Mouse (Mus musculus): ENCODE measurements around the gene Itga3. TPM values are rescaled to one million over a fixed set of nuclear protein-coding genes. Genes with fewer than 3 reads are reported as not detected.
A peak's percentile ranks its signal among the peaks of the same experiment; 100 is the strongest.

The Itga3 gene
- 10 to 100 TPM; 14.3 to 14.6 TPM for total RNA-seq (2021)

DNA sequence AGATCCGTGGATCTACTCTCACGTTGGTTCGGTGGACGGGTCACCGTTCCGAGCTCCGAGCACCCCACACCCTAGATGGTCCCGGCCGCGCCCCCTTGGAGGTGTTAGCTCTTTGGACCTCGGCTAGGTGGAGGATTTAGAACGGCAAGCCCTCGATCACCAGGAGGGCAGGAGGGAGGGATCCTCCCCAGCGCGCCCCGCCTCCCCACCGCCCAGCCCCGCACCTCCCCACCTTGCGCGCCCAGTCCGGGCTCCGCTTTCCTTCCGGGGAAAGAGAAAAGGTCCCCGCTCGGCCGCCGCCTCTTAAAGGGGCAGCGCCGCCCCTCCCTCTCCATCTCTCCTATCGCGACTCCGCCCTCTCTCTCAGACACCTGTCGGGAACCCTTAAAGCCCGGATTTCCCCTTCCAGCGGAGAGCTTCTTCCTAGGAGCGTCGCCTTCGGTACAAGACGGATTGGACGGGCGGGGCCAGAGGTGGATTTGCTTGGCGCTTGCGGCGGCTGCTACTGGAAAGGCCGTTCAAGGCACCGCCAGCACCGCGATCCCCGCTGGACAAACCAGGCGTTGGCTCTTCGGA, at the start of gene Itga3:
Gene Itga3 (minus strand): TSS at position 266 of the 576 bp plus-strand sequence.
- intact Hi-C loops (cut with DNase I) = loop anchor here (1.0 kb wide), 1 partner anchor 29 kb away; no protein-coding TSS in a partner anchor
- peak; percentile 77 to 79 for DNase-seq

- no peak for DNase-seq
- intact Hi-C loops (cut with DNase I) = no loop called here
Measured at GRCm38 (mm10) chr11:95125366-95125948, 48.9 kb upstream of the Itga3 start.

GRCm38 (mm10) chr11:95122100-95122489, 45.5 kb upstream of the Itga3 start:
- intact Hi-C loops (cut with DNase I) = no loop called here
- DNase-seq = no peak

DNA sequence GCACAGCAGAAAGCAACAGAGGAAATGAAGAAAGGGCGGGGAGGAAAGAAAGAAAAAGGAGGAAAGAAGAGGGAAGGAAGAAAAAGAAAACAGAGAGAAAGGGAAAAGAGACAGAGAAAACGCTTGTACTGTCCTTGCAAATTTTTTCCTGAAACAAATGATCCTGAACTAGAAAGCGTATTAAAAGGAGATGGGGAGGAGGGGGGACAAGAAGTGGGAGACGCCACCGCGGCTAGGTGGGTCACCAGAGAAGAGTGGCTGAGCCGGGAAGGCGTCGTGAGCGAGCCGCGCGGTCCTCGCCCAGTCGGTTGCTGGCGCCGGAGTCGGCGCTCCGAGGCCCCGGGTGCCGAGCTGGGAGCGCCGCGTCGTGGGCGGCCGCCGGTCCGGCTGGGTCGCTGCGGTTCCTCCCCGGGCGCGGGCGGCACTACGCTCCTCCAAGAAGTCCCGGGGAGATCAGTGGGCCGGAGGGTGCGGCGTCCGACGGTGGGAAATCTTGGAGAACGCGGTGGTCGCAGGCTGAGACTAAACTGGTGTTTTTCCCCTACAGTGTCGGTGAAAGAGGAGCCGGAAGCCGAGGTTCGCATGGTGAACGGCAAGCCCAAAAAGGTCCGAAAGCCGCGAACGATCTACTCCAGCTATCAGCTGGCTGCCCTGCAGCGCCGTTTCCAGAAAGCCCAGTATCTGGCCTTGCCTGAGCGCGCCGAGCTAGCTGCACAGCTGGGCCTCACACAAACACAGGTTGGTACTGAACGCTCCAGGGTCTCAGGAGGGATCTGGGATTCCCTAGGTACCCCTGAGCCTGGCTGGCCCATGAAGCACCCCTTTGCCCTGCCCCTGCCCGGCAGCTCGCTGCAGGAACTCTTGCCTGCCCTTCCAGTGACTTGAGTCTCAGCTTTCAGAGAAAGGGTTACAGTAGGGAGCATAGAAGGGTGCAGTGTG, 44.8 kb upstream of the Itga3 start:
- intact Hi-C loops (cut with DNase I) = no loop called here
- no peak for DNase-seq

DNA sequence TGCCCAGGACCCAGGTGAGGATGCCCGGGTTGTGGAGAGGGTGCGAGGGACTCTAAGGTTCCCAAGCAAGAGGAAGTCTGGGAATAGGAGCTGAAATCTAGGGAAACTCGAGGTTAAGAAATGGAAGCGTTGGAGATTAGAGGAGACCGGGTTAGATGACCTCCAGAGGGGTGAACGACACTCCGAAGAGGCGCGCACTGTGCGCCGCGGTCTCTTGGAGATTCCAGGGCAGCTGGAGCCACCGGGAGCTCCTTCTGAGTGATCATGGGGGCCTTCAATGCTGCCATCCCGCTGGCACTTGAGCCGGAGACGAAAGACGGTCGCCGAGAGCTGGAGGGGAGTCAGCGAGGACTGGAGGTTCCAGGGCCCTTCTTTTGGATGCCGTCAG, 44.0 kb upstream of the Itga3 start:
- intact Hi-C loops (cut with DNase I) = no loop called here
- no peak for DNase-seq

DNA sequence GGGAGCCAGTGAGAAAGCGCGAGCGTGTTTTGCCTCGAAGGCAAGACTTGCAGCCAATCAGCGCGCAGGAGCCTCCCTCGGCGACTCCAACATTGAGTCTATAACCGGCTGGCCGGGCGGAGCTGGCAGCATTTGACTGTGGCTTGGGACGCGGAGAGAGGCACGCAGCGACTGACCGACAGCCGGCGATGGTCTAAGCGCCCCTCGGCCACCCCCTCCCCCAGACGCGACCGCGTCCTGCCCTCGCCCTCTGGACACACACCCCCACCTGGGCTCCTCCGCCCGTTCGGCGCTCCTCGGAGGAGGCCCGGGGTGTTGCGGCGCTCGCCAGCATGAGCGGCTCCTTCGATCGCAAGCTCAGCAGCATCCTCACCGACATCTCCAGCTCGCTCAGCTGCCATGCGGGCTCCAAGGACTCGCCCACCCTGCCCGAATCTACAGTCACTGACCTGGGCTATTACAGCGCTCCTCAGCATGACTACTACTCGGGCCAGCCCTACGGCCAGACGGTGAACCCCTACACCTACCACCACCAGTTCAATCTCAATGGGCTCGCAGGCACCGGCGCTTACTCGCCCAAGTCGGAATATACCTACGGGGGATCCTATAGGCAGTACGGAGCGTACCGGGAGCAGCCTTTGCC, 43.5 kb upstream of the Itga3 start, which contains the start of gene Dlx3:
Gene Dlx3 (plus strand): TSS at position 130 of the 643 bp plus-strand sequence.
- DNase-seq = peak; percentile 57
- intact Hi-C loops (cut with DNase I) = loop anchor here (2.0 kb wide), 1 partner anchor 401 kb away; no protein-coding TSS in a partner anchor

- intact Hi-C loops (cut with DNase I) = loop anchor here (2.0 kb wide), 1 partner anchor 402 kb away; no protein-coding TSS in a partner anchor
- DNase-seq = peak; percentile 74 to 90
Measured at GRCm38 (mm10) chr11:95118505-95118904, 41.9 kb upstream of the Itga3 start.

GRCm38 (mm10) chr11:95117030-95117429, 40.4 kb upstream of the Itga3 start:
- DNase-seq = peak; percentile 80 to 84
- intact Hi-C loops (cut with DNase I) = loop anchor here (1.0 kb wide), 2 partner anchors 115 to 134 kb away; no protein-coding TSS in a partner anchor

GRCm38 (mm10) chr11:95110081-95110480, 33.5 kb upstream of the Itga3 start:
- intact Hi-C loops (cut with DNase I) = no loop called here

DNA sequence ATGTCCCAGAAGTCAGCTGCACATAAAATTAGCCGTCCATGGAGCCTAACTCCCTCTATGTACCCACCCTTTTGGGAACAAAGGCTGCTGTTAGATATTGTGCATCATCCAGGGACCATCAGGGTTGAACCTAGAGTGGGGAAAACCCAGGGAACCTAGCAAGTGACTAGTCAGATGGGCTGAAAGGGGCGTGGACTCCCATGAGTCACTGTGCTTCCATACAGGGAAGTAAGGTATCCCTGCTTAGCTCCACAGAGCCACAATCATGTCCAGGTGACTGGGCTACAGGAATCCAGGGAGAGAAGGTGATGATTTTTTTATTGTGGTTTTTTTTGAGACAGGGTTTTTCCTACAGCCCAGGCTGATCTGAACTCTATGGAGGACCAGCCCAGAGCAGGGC, 32.4 kb upstream of the Itga3 start:
- intact Hi-C loops (cut with DNase I) = loop anchor here (5.0 kb wide), 1 partner anchor 172 kb away; the partner anchor contains the start of gene Col1a1
- no peak for DNase-seq

More at GRCm38 (mm10) chr11:95110081-95110480, 33.5 kb upstream of the Itga3 start:
- DNase-seq = no peak

- peak; percentile 79 to 87 for DNase-seq
Measured at GRCm38 (mm10) chr11:95106440-95107236, 30.0 kb upstream of the Itga3 start.

DNA sequence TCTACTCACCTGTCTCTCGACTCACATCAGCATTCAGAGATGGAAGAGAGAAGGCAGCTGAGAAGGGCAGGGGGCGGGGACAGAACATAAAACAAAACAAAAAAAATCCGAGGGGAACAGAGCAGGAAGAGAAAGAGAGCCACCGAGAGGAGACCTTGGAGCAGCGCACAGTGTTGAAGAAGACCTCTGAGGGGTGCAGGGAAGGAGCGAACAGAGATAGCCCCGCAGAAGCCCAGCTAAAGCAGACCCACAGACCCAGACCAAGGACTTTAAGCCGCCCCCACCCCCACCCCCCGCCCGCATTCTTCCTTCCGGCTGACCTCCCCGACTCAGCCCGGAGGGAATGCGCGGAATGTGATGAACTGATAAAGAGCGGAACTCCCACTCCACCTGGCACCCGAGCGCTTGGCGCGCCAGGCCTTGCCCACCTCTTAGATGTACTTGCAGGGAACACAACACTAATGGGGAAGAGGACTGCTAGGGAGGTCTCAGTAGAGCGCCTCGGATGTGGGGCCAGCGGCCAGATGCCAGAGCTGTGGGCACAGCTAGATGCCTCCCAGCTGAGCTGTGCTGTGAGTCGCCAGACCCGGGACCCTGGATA, 28.8 kb upstream of the Itga3 start:
- intact Hi-C loops (cut with DNase I) = loop anchor here (1.0 to 5.0 kb wide), 2 partner anchors 29 to 168 kb away; partner anchors contain the start of genes Col1a1 and Itga3
- DNase-seq = peak in 1 of 2 experiments; percentile 36

More at GRCm38 (mm10) chr11:95106440-95107236, 30.0 kb upstream of the Itga3 start:
- intact Hi-C loops (cut with DNase I) = loop anchor here (1.0 to 5.0 kb wide), 2 partner anchors 59 to 169 kb away; partner anchors contain the start of gene Col1a1

DNA sequence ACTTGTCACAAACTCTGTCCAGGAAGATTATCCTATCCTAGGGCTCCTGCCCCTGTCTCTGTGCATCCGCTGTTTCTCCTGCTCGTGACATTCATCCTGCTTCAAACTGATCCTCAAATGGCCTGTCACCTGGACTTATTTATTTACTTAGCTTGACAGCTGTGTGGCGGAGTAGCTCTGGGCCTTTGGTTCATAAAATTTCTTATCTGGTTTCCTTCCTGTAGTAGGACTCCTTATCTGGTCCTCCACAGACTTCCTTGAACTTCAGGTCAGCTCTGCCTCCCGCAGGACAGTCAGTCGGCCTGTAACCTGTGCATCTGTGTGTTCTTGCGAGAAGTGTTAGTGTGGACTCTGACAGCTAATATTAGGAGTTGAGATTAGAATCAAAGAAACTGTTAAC, 27.7 kb upstream of the Itga3 start:
- intact Hi-C loops (cut with DNase I) = no loop called here
- DNase-seq = no peak

DNA sequence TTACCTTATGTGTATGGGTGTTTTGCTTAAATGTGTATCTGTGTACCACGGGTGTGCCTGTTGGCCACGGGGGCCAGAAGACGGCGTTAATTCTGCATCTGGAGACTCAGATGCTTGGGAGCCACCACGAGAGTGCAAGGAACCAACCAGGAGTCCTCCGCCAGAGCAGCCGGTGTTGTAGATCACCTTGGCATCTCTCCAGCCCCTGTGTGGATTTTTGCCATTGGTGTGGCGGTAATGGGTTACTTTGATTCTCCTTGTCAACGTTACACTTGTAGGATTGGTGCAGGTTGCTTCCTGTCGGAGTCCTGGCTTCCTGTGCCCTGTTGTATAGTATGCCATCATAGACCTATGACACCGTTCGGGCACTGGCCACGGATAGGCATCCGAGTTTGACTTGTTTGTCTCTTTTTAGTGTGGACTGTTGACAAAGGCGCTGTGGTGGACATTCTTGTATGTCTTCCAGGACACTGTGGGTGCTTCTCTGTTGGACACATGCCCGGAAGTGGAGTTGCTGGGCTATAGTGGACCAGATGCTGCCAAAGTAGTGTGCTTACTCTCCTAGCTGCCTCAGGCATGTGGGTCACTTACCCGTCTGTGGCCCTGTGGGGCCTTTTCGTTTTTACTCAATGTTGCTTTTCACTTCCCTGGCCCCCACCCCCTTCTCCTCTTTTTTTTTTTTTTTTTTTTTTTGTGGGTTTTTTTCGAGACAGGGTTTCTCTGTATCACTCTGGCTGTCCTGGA, 25.7 kb upstream of the Itga3 start:
- intact Hi-C loops (cut with DNase I) = no loop called here
- no peak for DNase-seq

DNA sequence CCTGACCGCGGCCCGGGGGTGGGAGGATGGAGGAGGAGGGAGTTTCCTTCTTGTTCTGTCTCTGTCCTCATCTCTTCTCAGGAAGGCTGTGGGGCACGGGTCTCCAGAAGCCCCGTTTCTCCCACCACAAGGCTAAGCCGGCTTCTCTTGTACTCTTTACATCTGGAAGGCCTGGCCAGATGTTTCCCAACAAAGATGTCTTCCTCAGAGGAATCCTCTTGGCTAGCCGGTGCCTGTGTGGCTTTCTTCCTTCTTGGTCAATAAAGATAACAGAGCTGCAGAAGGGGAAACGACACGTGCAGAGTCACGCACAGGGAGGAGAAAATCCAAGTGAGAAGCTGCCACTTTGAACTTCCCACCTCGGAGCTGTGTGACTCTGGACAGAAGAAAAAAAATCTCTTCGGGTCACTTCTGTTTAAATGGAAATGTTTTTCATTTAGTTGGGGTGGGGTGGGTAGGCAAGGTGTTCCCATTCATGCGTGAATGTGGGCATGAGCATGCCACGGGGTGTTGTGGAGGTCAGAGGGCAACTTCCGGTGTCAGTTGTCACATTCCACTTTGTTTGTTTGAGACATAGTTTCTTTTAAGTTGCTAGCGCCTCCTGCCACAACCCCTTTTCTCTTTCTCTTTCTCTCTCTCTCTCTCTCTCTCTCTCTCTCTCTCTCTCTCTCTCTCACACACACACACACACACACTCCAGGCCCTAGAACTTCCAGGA, 24.6 kb upstream of the Itga3 start:
- no peak for DNase-seq
- intact Hi-C loops (cut with DNase I) = no loop called here

- no peak for DNase-seq
- intact Hi-C loops (cut with DNase I) = no loop called here
Measured at GRCm38 (mm10) chr11:95100393-95100792, 23.8 kb upstream of the Itga3 start.

DNA sequence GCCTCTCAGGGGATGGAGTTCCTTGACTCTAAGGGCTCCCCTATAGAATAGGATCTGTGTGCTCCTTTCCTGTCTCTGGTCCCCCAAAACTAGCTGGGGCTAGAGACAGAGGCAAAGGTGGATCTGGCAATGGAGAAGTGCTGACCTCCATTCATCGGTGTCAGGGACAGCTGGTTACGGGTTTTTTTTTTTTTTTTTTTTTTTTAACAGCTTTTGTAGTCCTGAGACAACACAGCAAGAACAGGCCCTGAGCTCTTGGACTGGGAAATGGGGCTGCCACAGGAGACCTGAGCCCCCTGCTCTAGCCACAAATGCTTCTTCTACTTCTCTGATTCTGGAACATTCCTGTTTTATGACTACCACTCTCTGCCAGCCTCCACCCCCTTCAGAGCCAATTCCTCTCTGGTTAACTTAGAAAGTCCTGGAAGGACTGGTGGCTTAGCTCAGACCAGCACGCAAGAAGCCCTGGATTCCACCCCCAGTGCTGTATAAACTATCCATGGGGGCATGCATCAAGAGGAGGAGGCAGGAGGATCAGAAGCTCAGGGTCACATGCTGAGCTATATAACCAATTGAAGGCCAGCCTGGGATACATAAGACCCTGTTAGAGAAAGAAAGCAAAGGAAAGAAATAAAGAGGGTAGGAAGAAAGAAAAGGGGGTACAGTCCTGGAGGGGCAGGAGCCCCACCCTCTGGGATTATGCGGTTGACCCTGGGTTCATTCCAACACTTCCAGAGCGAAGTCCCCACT, 21.9 kb upstream of the Itga3 start:
- intact Hi-C loops (cut with DNase I) = no loop called here
- DNase-seq = no peak
